Mouse (Mus musculus) small intestine, adult 2 months (tissue): ENCODE results near the gene Chad.

ENCODE experiments used
- CTCF ChIP-seq: fragments of 200-500 bp; IDR thresholded peaks from 2 replicates; pipeline ENCODE4 v1.5.1; 2012; ENCODE audit warnings: low read depth, mild to moderate bottlenecking, control low read depth, inconsistent platforms, low read length, moderate library complexity, mixed read lengths; ENCODE audit not compliant: insufficient replicate concordance, insufficient read length; ENCODE audit errors: extremely low read depth
- POLR2A ChIP-seq: fragments of 200-500 bp; IDR thresholded peaks from 2 replicates; pipeline ENCODE4 v1.6.1; 2012; ENCODE audit warnings: low read depth, mild to moderate bottlenecking, control low read depth, inconsistent platforms, low read length, moderate library complexity

DNA sequence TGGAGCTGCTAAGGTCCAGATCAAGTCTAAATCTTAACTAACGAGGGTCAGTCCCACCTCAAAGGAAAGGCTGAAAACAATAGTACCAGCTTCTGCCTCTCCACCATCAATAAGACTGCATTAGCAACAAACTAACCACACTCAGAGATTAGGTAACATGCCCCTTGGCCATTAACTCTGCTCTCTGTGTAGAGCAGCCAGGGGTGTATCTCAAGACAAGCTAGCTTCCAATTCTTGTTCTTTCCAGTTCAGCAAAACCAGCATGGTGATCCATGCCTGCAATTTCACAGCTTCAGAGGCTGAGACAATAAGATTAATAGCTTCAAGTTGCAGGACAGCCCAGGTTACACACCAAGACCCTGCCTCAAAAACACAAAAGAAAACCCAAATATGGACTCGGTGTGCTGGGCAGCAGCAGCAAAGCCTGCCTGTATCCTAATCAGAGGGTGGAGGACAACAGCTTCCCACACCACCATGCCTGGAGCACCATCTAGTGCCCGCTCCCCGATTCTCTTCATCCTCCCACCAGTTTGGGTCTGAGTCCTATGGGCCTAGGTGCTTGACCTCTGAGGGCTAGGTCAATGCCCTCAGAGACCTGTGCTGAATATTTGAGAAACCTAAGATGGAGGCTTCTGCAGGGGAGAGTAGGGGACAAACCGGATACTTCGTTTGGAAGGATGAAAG is 33.7 kb downstream of the Chad start:
- TF ChIP-seq POLR2A (no peak), CTCF (peak; percentile 22; the same call in 1 of the 2 replicates)
